Mouse (Mus musculus): ENCODE measurements around the gene Invs. TPM values are rescaled to one million over a fixed set of nuclear protein-coding genes. Genes with fewer than 3 reads are reported as not detected.
A peak's percentile ranks its signal among the peaks of the same experiment; 100 is the strongest.

The Invs gene
- total and polyA plus RNA-seq, 3 experiments, result 1.4 to 2.9 (median 2.6) TPM

DNA sequence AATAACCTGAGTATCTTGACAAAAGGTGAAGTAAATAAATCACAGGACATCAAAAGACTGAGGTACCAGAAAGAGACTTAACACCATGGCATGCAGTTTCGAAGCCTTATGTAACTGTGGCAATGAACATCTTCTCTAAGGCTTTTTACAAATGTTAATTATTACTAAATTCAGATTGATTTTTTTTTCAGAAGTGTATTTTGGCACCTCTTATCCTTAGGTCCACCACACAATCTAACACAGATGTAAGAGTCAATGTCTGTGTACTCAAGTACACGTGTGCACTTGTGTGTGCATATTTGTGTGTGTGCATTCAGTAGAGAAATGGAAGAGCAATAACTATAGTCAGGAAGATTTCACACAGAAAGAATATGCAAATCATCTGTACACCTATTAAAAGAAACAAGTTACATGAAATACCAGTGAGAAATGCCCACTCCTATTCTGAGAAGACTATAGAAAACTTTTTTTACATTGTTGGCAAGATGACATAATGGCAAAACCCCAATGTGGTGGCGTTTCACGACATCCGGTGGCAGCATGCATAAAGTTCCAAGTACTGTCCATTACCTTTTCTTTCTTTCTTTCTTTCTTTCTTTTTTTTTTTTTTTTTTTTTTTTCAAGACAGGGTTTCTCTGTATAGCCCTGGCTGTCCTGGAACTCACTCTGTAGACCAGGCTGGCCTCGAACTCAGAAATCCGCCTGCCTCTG lies 6.3 kb upstream of the Invs start:
- Histone ChIP-seq H3K4me1 (ENCODE audit: control insufficient read depth, insufficient read depth, low read length) (peaks cover 1% of the 10 kb centered on the region; the same call in 1 of the 2 replicates), H3K9ac (ENCODE audit: low read depth, low read length) (no peak overlapping the region)
- DNase-seq, result no peak

DNA sequence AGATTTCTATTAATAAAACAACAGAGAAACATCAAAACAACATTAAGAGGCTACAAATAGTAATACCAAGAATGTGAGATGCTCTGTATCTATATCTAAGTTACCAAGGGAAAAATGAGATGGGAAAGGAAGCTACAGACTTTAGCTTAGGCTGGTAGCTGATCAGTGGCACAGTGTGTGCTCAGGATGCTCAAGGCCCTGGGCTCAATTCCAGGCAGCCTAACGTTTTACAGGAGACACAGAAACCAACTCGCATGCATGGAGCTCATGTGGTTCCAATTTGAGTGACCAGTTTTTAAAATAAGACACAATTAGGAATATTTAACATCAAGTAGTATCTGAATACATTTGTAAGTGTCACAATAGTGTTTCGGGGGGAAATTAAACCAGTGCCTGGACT lies 3.8 kb upstream of the Invs start:
- intact Hi-C loops (cut with DNase I), result loop anchor here (5.0 to 10.0 kb wide), 2 partner anchors 197 to 1249 kb away; partner anchors contain the start of genes Mrpl50, Tex10 and Zfp189
- Histone ChIP-seq H3K36me3 (ENCODE audit: control insufficient read depth, insufficient read depth, low read length) (peaks cover 5% of the 10 kb centered on the region), H3K4me1 (ENCODE audit: control insufficient read depth, insufficient read depth, low read length) (peaks cover 3% of the 10 kb centered on the region), H3K27me3 (ENCODE audit: control insufficient read depth, insufficient read depth, low read length) (no peaks in the 10 kb centered on the region), H3K9ac (ENCODE audit: low read depth, low read length) (no peak overlapping the region), H3K79me2 (replicated peaks; ENCODE audit: control insufficient read depth, insufficient read depth, low read length) (peaks cover 8% of the 10 kb centered on the region), H3K27ac (no peak overlapping the region), H3K4me3 (no peak overlapping the region)
- WGBS, result 65% methylated on average over 3 of the region's 3 CpGs
- no peak for DNase-seq
- TF ChIP-seq POLR2A (IDR thresholded peaks at IDR 0.05; ENCODE audit: insufficient read depth, low read depth, low read length), result no peak
- no peak for TF ChIP-seq CTCF (IDR thresholded peaks at IDR 0.05)
- TF ChIP-seq EP300 (IDR thresholded peaks at IDR 0.05; ENCODE audit: insufficient read depth, low read depth, low read length), result no peak

More for the DNA sequence above, 6.3 kb upstream of the Invs start:
- peaks cover 2% of the 10 kb centered on the region; the same call in 1 of the 2 replicates for H3K36me3 ChIP-seq (ENCODE audit: control insufficient read depth, insufficient read depth, low read length)
- H3K79me2 ChIP-seq (replicated peaks; ENCODE audit: control insufficient read depth, insufficient read depth, low read length), result peaks cover 8% of the 10 kb centered on the region
- TF ChIP-seq POLR2A (IDR thresholded peaks at IDR 0.05; ENCODE audit: insufficient read depth, low read depth, low read length), result no peak
- no peak for TF ChIP-seq EP300 (IDR thresholded peaks at IDR 0.05; ENCODE audit: insufficient read depth, low read depth, low read length)
- no peak for TF ChIP-seq CTCF (IDR thresholded peaks at IDR 0.05)
- H3K27me3 ChIP-seq (ENCODE audit: control insufficient read depth, insufficient read depth, low read length), result no peaks in the 10 kb centered on the region
- intact Hi-C loops (cut with DNase I), result loop anchor here (10.0 kb wide), 1 partner anchor 1252 kb away; the partner anchor contains the start of genes Mrpl50 and Zfp189
- H3K27ac ChIP-seq, result no peak overlapping the region
- 90% methylated on average over 7 of the region's 7 CpGs for WGBS
- no peak overlapping the region for H3K4me3 ChIP-seq

DNA sequence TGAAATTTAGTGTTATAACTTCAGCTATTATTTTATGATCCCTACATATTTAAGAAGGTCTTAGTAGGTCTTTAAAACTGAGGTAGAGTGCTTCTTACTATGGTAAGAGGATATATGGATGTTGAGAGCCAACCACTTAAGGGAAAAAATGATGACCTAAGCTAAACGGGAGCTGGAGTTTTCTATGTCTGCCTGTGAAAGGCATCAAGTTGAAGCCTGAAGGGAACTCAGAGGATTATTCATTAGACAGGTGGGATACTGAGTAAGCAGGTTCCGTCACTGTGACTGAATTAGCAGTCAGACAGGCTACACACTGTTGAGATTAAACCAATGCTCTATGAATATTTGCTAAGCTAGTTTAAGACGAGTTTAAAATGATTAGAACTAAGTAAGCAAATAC lies 2.5 kb upstream of the Invs start:
- H3K4me3 ChIP-seq, result no peak overlapping the region
- H3K27ac ChIP-seq, result no peak overlapping the region
- no peak overlapping the region for H3K9ac ChIP-seq (ENCODE audit: low read depth, low read length)
- H3K79me2 ChIP-seq (replicated peaks; ENCODE audit: control insufficient read depth, insufficient read depth, low read length), result peaks cover 8% of the 10 kb centered on the region
- peaks cover 5% of the 10 kb centered on the region for H3K36me3 ChIP-seq (ENCODE audit: control insufficient read depth, insufficient read depth, low read length)
- 72% methylated on average over 3 of the region's 3 CpGs for whole genome bisulfite sequencing
- TF ChIP-seq EP300 (IDR thresholded peaks at IDR 0.05; ENCODE audit: insufficient read depth, low read depth, low read length), result no peak
- TF ChIP-seq CTCF (IDR thresholded peaks at IDR 0.05), result no peak
- no peak for TF ChIP-seq POLR2A (IDR thresholded peaks at IDR 0.05; ENCODE audit: insufficient read depth, low read depth, low read length)
- no peak for DNase-seq
- no peaks in the 10 kb centered on the region for H3K27me3 ChIP-seq (ENCODE audit: control insufficient read depth, insufficient read depth, low read length)
- intact Hi-C loops (cut with DNase I), result loop anchor here (5.0 to 10.0 kb wide), 2 partner anchors 195 to 1248 kb away; partner anchors contain the start of genes Mrpl50, Tex10 and Zfp189
- peaks cover 3% of the 10 kb centered on the region for H3K4me1 ChIP-seq (ENCODE audit: control insufficient read depth, insufficient read depth, low read length)

DNA sequence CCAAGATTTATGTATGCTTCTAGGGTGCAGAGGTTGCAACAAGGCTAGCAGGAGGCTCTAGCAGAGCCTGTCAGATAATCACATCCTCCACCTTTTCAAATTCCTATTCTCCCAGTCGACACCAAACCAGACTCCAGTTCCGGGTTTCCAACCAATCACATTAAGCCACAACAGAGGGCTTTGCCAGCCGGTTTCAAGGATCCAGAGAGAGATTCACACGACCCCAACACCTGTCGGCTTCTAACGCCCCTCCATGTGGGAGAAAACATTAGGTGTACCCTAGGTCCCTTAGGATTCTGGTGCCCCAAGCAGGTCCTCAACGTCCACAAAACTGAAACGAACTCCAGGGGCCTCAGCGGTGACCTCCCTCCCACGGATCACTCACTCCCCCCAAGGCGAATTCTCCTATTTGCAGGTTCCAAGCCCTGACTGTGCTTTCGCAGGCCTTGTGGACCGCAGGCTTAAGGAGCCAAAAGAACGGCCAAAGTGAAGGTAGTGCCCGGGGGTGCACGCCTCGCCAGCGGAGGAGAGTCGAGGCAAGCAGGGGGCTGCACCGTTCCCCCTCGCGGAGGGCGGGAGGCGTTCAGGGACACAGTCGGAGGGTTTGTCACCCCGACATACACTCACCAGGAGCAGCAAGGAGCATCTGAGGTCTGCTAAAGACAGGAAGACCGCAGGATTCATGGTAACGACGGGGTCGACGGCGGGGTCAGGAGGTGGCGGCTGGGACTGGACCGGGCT lies 633 bp upstream of the Invs start:
- TF ChIP-seq POLR2A (IDR thresholded peaks at IDR 0.05; ENCODE audit: insufficient read depth, low read depth, low read length), result no peak
- TF ChIP-seq CTCF (IDR thresholded peaks at IDR 0.05), result no peak
- TF ChIP-seq EP300 (IDR thresholded peaks at IDR 0.05; ENCODE audit: insufficient read depth, low read depth, low read length), result no peak
- DNase-seq, result no peak
- H3K4me1 ChIP-seq (ENCODE audit: control insufficient read depth, insufficient read depth, low read length), result peaks cover 3% of the 10 kb centered on the region
- peaks cover 8% of the 10 kb centered on the region for H3K79me2 ChIP-seq (replicated peaks; ENCODE audit: control insufficient read depth, insufficient read depth, low read length)
- H3K36me3 ChIP-seq (ENCODE audit: control insufficient read depth, insufficient read depth, low read length), result peaks cover 5% of the 10 kb centered on the region
- WGBS, result under 1% methylated on average over 34 of the region's 34 CpGs
- peak overlapping the region; percentile 81 for H3K27ac ChIP-seq
- H3K4me3 ChIP-seq, result peak overlapping the region; percentile 72
- H3K27me3 ChIP-seq (ENCODE audit: control insufficient read depth, insufficient read depth, low read length), result no peaks in the 10 kb centered on the region
- peak overlapping the region; percentile 82 for H3K9ac ChIP-seq (ENCODE audit: low read depth, low read length)
- intact Hi-C loops (cut with DNase I), result loop anchor here (5.0 to 10.0 kb wide), 2 partner anchors 193 to 1246 kb away; partner anchors contain the start of genes Mrpl50, Tex10 and Zfp189

DNA sequence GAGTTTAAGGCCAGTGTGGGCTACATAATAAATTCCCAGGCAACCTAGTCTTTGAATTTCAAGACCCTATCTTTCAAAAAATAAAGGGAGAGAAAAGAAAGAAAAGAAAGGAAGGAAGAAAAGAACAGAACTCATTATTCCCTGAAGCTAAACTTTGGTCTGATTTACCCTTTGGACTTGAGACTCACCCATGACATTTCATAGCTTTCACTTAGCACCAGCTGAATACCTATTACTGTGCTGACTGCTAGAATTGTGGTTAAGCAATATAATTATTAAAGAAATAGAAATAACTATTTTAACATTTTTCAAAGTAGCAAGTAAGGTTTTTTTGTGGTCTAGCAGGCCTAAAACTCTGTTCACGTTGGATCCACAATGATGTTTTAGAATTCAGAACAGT lies 1.6 kb downstream of the Invs start:
- peaks cover 5% of the 10 kb centered on the region for H3K36me3 ChIP-seq (ENCODE audit: control insufficient read depth, insufficient read depth, low read length)
- 98% methylated on average over 1 of the region's 1 CpGs for WGBS
- H3K4me1 ChIP-seq (ENCODE audit: control insufficient read depth, insufficient read depth, low read length), result peaks cover 3% of the 10 kb centered on the region

More for the DNA sequence above, 1.6 kb downstream of the Invs start:
- no peak for TF ChIP-seq EP300 (IDR thresholded peaks at IDR 0.05; ENCODE audit: insufficient read depth, low read depth, low read length)
- TF ChIP-seq CTCF (IDR thresholded peaks at IDR 0.05), result no peak
- TF ChIP-seq POLR2A (IDR thresholded peaks at IDR 0.05; ENCODE audit: insufficient read depth, low read depth, low read length), result no peak
- Histone ChIP-seq H3K27me3 (ENCODE audit: control insufficient read depth, insufficient read depth, low read length) (no peaks in the 10 kb centered on the region), H3K79me2 (replicated peaks; ENCODE audit: control insufficient read depth, insufficient read depth, low read length) (peaks cover 3% of the 10 kb centered on the region; the same call in 1 of the 2 replicates), H3K4me3 (no peak overlapping the region), H3K9ac (ENCODE audit: low read depth, low read length) (no peak overlapping the region), H3K27ac (no peak overlapping the region)
- intact Hi-C loops (cut with DNase I), result loop anchor here (10.0 kb wide), 1 partner anchor 806 kb away; the partner anchor contains the start of genes Alg2 and Sec61b
- no peak for DNase-seq
